Mouse (Mus musculus): ENCODE results near the gene Ppp1r21.

Ppp1r21 gene

GRCm38 (mm10) chr17:88529519-88530235 is at the start of gene Ppp1r21:
Ppp1r21 (plus strand) TSS chr17:88530118.
- peak; percentile 99 for DNase-seq (ENCODE audit: inconsistent ontology term)

GRCm38 (mm10) chr17:88480369-88480768 is 49.5 kb upstream of the Ppp1r21 start:
- DNase-seq (ENCODE audit: inconsistent ontology term): no peak

- no peak for DNase-seq (ENCODE audit: inconsistent ontology term)
These were observed 48.9 kb upstream of the Ppp1r21 start for GRCm38 (mm10) chr17:88481062-88481461.

GRCm38 (mm10) chr17:88481587-88481986 is 48.3 kb upstream of the Ppp1r21 start:
- DNase-seq (ENCODE audit: inconsistent ontology term): no peak

- DNase-seq (ENCODE audit: inconsistent ontology term): no peak
These were observed 45.4 kb upstream of the Ppp1r21 start for GRCm38 (mm10) chr17:88484539-88484938.

- DNase-seq (ENCODE audit: inconsistent ontology term): no peak
These were observed 45.0 kb upstream of the Ppp1r21 start for GRCm38 (mm10) chr17:88484951-88485350.

GRCm38 (mm10) chr17:88490546-88490945 is 39.4 kb upstream of the Ppp1r21 start:
- DNase-seq (ENCODE audit: inconsistent ontology term): no peak

- DNase-seq (ENCODE audit: inconsistent ontology term): no peak
These were observed 38.4 kb upstream of the Ppp1r21 start for GRCm38 (mm10) chr17:88491366-88492106.

GRCm38 (mm10) chr17:88492107-88492460 is 37.8 kb upstream of the Ppp1r21 start:
- DNase-seq (ENCODE audit: inconsistent ontology term): no peak

- DNase-seq (ENCODE audit: inconsistent ontology term): peak; percentile 8
These were observed 36.4 kb upstream of the Ppp1r21 start for GRCm38 (mm10) chr17:88493551-88493950.

GRCm38 (mm10) chr17:88494121-88494771 is 35.7 kb upstream of the Ppp1r21 start:
- DNase-seq (ENCODE audit: inconsistent ontology term): peak; percentile 77

GRCm38 (mm10) chr17:88494772-88495132 is 35.2 kb upstream of the Ppp1r21 start:
- no peak for DNase-seq (ENCODE audit: inconsistent ontology term)

- peak; percentile 14 for DNase-seq (ENCODE audit: inconsistent ontology term)
These were observed 31.7 kb upstream of the Ppp1r21 start for GRCm38 (mm10) chr17:88498090-88498682.

- DNase-seq (ENCODE audit: inconsistent ontology term): no peak
These were observed 25.9 kb upstream of the Ppp1r21 start for GRCm38 (mm10) chr17:88504056-88504455.

GRCm38 (mm10) chr17:88505275-88505723 is 24.6 kb upstream of the Ppp1r21 start:
- DNase-seq (ENCODE audit: inconsistent ontology term): peak; percentile 90

- no peak for DNase-seq (ENCODE audit: inconsistent ontology term)
These were observed 24.0 kb upstream of the Ppp1r21 start for GRCm38 (mm10) chr17:88505941-88506340.

GRCm38 (mm10) chr17:88507376-88507775 is 22.5 kb upstream of the Ppp1r21 start:
- no peak for DNase-seq (ENCODE audit: inconsistent ontology term)

- peak; percentile 93 for DNase-seq (ENCODE audit: inconsistent ontology term)
These were observed 20.9 kb upstream of the Ppp1r21 start for GRCm38 (mm10) chr17:88508846-88509508.

- no peak for DNase-seq (ENCODE audit: inconsistent ontology term)
These were observed 19.9 kb upstream of the Ppp1r21 start for GRCm38 (mm10) chr17:88509999-88510398.

GRCm38 (mm10) chr17:88511095-88511551 is 18.8 kb upstream of the Ppp1r21 start:
- peak; percentile 87 for DNase-seq (ENCODE audit: inconsistent ontology term)

GRCm38 (mm10) chr17:88516477-88516876 is 13.4 kb upstream of the Ppp1r21 start:
- DNase-seq (ENCODE audit: inconsistent ontology term): no peak

GRCm38 (mm10) chr17:88527781-88528180 is 2.1 kb upstream of the Ppp1r21 start:
- DNase-seq (ENCODE audit: inconsistent ontology term): peak; percentile 34

Measured in Muller cell, postnatal 12 days (primary cell).